Mouse (Mus musculus) liver, adult (tissue): ENCODE measurements around the gene Gas1.

Experiments used
- GATA4 ChIP-seq: IDR thresholded peaks from 2 replicates; pipeline ENCODE4 v1.6.1; 2014; ENCODE audit warnings: mild to moderate bottlenecking, low read length; ENCODE audit not compliant: insufficient replicate concordance

Gene Gas1

GRCm38 (mm10) chr13:60177106-60177796 is at the start of gene Gas1:
Gas1 (minus strand) TSS chr13:60177365.
- TF ChIP-seq GATA4 = no peak

GRCm38 (mm10) chr13:60226251-60226836 is 49.2 kb upstream of the Gas1 start:
- TF ChIP-seq GATA4 = no peak

GRCm38 (mm10) chr13:60225736-60226135 is 48.6 kb upstream of the Gas1 start:
- TF ChIP-seq GATA4 = no peak

- TF ChIP-seq GATA4 = no peak
These were observed 48.1 kb upstream of the Gas1 start for GRCm38 (mm10) chr13:60225276-60225675.

GRCm38 (mm10) chr13:60223797-60224196 is 46.6 kb upstream of the Gas1 start:
- TF ChIP-seq GATA4 = no peak

- TF ChIP-seq GATA4 = no peak
These were observed 45.2 kb upstream of the Gas1 start for GRCm38 (mm10) chr13:60222336-60222735.

GRCm38 (mm10) chr13:60213896-60214295 is 36.7 kb upstream of the Gas1 start:
- no peak for TF ChIP-seq GATA4

- no peak for TF ChIP-seq GATA4
These were observed 30.0 kb upstream of the Gas1 start for GRCm38 (mm10) chr13:60207135-60207601.

- no peak for TF ChIP-seq GATA4
These were observed 27.6 kb upstream of the Gas1 start for GRCm38 (mm10) chr13:60204746-60205145.

- TF ChIP-seq GATA4 = no peak
These were observed 16.1 kb upstream of the Gas1 start for GRCm38 (mm10) chr13:60193273-60193672.

GRCm38 (mm10) chr13:60189923-60190322 is 12.8 kb upstream of the Gas1 start:
- no peak for TF ChIP-seq GATA4

- TF ChIP-seq GATA4 = no peak
These were observed 11.8 kb upstream of the Gas1 start for GRCm38 (mm10) chr13:60188952-60189351.

- no peak for TF ChIP-seq GATA4
These were observed 10.1 kb upstream of the Gas1 start for GRCm38 (mm10) chr13:60187276-60187675.

- no peak for TF ChIP-seq GATA4
These were observed 5.2 kb upstream of the Gas1 start for GRCm38 (mm10) chr13:60182346-60182745.

GRCm38 (mm10) chr13:60179641-60180040 is 2.5 kb upstream of the Gas1 start:
- TF ChIP-seq GATA4 = no peak

GRCm38 (mm10) chr13:60178416-60178815 is 1.3 kb upstream of the Gas1 start:
- TF ChIP-seq GATA4 = no peak

- no peak for TF ChIP-seq GATA4
These were observed 589 bp upstream of the Gas1 start for GRCm38 (mm10) chr13:60177797-60178110.
